Mouse (Mus musculus) mouse embryonic stem cell (cell line): ENCODE results near the gene 2210011C24Rik.

Source experiments
- in situ Hi-C, 2 experiments: fragments of 300-500 bp; cut with MboI; formaldehyde crosslinking; loops; 1 replicate in 1 of 2; 3 replicates in 1 of 2; pipeline ENCODE4 v1.14.3; 2019 to 2020; ENCODE audit warnings: low sequenced_read_pairs in 2 of 2, low pct_unique_long_range_greater_than_20kb in 1 of 2, mixed read lengths in 1 of 2; ENCODE audit not compliant: unreplicated experiment in 1 of 2

2210011C24Rik gene

DNA sequence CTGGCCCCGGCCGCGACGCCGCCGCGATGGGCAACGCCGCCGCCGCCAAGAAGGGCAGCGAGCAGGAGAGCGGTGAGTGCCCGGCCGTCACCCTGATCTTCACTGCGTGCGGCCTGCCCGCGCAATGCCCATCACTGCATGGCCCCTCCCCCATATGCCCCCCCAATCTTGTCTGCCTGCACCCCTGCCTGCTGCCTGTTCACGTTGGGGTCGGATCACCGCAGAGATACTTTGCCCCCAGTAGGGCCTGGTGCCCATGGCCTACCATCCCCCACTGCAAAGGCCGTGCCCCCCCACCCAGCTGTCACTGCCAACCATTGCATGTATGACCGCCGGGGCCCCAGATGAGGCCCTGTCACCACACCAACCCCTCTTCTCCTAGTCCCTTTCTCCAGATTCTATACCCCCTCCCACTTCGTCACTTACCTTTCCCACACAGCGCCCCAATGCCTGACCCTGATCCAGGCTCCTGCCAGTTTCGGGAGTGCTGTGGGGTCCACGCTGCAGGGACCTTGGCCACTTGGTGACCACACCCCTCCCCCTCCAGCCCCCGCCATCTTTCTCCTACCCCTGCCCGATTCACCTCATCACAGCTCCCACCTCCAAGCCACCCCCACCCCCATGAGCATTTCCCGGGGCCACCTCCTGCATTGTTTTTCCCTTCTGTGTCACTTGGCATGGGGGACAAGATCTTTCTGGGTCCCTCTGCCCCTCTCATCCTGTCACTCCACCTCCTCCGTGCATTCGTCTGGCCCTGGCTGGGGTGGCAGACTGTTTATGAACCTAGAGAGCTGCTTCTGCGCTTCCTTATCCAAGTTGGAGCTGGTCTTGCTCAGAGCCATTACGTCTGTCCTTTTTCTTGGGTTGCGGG lies 38.6 kb downstream of the 2210011C24Rik start:
- in situ Hi-C loops: no loop called here

DNA sequence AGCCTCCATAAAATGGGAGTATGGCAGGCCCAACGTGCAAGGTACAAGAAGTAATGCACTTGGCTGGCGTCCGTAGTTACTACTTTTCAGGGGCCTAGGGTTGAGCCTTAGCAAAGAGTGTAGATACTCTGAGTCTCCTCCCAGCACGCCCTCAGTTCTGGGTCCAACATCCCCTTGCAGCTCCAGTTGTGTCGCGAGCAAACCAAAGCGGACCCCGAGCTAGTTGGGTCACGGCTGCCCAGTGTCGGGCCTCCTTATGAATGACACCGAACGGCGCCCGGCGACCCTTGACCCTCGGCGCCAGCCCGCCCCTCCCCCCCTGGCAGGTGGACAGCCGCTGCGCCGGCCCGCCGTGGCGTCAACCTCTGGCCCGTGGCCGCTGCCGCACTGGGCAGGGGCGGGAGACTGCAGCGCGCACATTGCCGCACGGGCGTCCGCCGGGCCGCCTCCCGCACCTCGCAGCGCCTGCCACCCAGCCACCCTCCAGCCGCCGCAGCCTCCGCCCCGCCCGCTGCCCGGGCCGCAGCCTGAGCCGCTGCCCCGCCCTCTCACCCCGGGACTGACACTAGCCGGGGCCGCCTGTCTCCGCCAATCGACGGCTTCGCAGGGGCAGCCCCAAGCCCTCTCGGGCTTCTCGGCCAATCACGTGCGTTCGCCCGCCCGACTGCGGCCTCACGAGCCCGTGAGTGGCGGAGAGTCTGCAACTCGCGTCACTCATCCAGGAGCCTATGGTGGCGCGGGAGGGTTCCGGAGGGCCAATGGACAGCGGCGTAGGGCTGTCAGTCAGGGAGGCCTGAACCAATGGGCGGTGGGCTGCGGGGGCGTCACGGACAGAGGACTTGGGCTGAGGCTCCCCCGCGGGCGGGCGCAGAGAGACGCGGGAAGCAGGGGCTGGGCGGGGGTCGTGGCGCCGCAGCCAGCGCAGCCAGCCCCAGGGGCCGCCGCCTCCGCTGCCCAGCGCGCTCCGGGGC lies 39.5 kb downstream of the 2210011C24Rik start, which contains the start of gene Prkaca:
TSS of gene Prkaca (plus strand) at position 844 of the 971 bp plus-strand sequence.
- in situ Hi-C loops: no loop called here

DNA sequence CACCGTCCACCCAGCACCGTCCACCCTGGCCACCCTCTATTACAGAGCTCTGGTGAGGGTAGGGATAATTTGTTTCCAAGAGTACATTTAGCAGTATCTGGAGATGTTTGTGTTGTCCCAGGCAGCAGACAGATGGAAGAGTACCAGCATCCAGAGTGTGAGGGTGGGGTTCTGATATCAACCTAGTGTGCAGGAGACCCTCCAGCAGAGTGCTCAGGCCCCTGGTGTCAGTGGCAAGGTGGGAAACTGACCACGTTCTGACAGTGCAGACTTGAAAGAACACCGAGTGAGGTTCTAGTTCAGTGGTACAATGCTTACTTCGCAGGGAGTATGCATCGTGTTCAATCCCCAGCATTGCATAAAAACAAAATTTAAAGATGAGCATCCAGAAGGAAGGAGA lies 40.3 kb downstream of the 2210011C24Rik start:
- in situ Hi-C loops: no loop called here

DNA sequence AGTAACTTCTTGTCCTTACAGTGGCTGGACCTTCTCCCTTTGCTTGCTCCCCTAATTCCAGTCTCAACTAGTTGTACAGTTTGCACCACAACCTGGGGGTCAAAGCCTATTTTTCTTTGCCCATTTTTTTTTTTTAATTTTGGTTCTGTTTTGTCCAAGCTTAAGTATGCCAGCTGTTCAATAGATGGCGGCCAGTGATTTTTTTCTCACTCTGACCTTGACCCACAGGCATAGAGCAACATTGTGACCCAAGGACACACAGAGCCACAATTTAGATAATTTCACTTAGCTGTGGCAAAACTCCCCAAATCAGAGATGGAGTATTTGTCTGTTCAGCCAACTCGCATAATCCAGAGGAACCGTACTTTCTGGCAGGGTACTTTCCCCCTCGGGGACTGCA lies 40.9 kb downstream of the 2210011C24Rik start:
- in situ Hi-C loops: no loop called here

DNA sequence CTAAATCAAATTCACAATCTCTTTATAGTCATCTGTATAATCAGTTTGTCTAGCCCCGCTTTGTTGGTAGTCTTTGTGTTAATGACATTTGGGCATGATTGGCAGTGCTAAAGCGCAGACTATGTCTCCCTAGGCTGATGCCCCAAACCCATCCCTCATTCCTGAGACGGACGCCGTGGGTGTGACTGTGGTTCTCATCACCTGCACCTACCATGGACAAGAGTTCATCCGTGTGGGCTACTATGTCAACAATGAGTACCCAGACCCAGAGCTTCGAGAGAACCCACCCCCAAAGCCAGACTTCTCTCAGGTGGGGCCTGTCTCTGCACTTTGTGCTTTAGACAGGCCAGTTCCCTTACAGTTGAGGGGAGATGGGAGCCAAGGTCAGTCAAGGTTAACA lies 44.3 kb downstream of the 2210011C24Rik start:
- in situ Hi-C loops: no loop called here

DNA sequence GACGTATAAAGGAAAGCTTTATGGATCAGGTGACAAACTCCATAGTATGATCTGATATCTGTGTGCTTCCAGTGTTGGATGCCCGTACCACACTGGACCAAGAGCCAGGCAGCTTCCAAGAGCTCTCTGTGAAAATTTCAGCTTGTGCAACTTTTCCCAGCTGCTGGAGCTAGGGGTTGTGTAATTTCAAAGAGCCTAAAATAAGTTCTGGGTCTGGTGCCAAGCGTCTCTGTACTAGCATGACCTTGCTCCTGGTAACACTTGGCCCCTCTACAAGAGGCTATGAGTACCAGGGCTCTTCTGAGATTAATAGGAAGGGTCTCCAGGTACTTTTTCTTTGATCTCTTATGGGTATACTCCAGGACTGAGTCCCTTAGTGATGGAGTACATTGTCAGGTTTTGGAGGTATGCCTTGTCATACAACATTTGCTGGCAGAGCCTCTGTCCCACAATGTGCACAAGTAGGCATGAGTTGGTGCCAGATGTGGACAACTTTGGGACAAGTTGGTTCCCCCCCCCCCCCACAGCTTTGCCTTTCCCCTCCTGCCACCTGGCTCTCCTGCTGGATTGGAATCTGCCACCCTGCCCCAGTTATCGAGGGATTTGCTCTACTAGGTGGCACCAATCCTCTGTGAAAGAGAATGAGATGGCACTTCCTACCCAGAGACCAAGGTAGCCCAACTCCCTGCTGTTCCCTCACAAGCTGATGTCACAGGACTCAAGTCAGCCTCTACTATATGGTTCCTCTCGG lies 47.8 kb downstream of the 2210011C24Rik start:
- in situ Hi-C loops: no loop called here
